Mouse (Mus musculus): Measurements from ENCODE around the gene Polr1d. TPM values are rescaled to one million over a fixed set of nuclear protein-coding genes. Genes with fewer than 3 reads are reported as not detected.

Gene Polr1d
- polyA plus RNA-seq, 1 experiment from 2014 or later = 118 TPM

- 93% methylated on average over 4 of the region's 4 CpGs for WGBS
- no peak for ATAC-seq
- peaks cover 64% of the 10 kb centered on the region for H3K27me3 ChIP-seq
- no peaks in the 10 kb centered on the region for H3K36me3 ChIP-seq (ENCODE audit: poor library complexity, severe bottlenecking)
- peaks cover under 1% of the 10 kb centered on the region; the same call in 1 of the 2 replicates for H3K9me3 ChIP-seq (replicated peaks)
- H3K4me2 ChIP-seq = no peak overlapping the region
- peaks cover 16% of the 10 kb centered on the region for H3K4me1 ChIP-seq
- no peak overlapping the region for H3K9ac ChIP-seq
- no peak overlapping the region for H3K4me3 ChIP-seq
- no peak overlapping the region for H3K27ac ChIP-seq
Observed at GRCm38 (mm10) chr5:147131912-147132311, 55.1 kb downstream of the Polr1d start.

GRCm38 (mm10) chr5:147133662-147134061, 56.8 kb downstream of the Polr1d start:
- Histone ChIP-seq H3K27ac (no peak overlapping the region), H3K4me2 (peak overlapping the region; percentile 51), H3K27me3 (peaks cover 71% of the 10 kb centered on the region), H3K4me1 (peaks cover 16% of the 10 kb centered on the region), H3K36me3 (ENCODE audit: poor library complexity, severe bottlenecking) (no peaks in the 10 kb centered on the region), H3K4me3 (peak overlapping the region; percentile 18; the same call in 1 of the 2 replicates), H3K9me3 (replicated peaks) (no peaks in the 10 kb centered on the region; the same call in 1 of the 2 replicates), H3K9ac (0 out of 2 replicates have a peak overlapping the region, but pooled peaks have one; percentile 21)
- WGBS = 5% methylated on average over 17 of the region's 17 CpGs
- no peak for ATAC-seq

GRCm38 (mm10) chr5:147134341-147135088, 57.7 kb downstream of the Polr1d start:
- Histone ChIP-seq H3K9ac (no peak overlapping the region), H3K9me3 (replicated peaks) (no peaks in the 10 kb centered on the region; the same call in 1 of the 2 replicates), H3K36me3 (ENCODE audit: poor library complexity, severe bottlenecking) (no peaks in the 10 kb centered on the region), H3K27ac (no peak overlapping the region), H3K4me3 (no peak overlapping the region), H3K27me3 (peaks cover 77% of the 10 kb centered on the region), H3K4me2 (no peak overlapping the region), H3K4me1 (peaks cover 16% of the 10 kb centered on the region)
- WGBS = 4% methylated on average over 8 of the region's 8 CpGs
- no peak for ATAC-seq

GRCm38 (mm10) chr5:147135089-147135446, 58.2 kb downstream of the Polr1d start:
- Histone ChIP-seq H3K27ac (no peak overlapping the region), H3K4me3 (no peak overlapping the region), H3K9ac (no peak overlapping the region), H3K27me3 (peaks cover 81% of the 10 kb centered on the region), H3K4me2 (no peak overlapping the region), H3K36me3 (ENCODE audit: poor library complexity, severe bottlenecking) (no peaks in the 10 kb centered on the region), H3K4me1 (peaks cover 16% of the 10 kb centered on the region), H3K9me3 (replicated peaks) (no peaks in the 10 kb centered on the region; the same call in 1 of the 2 replicates)
- no peak for ATAC-seq
- 75% methylated on average over 3 of the region's 3 CpGs for WGBS

GRCm38 (mm10) chr5:147135994-147136393, 59.1 kb downstream of the Polr1d start:
- ATAC-seq = no peak
- Histone ChIP-seq H3K4me3 (no peak overlapping the region), H3K27ac (no peak overlapping the region), H3K4me2 (no peak overlapping the region), H3K4me1 (peaks cover 16% of the 10 kb centered on the region), H3K9me3 (replicated peaks) (no peaks in the 10 kb centered on the region; the same call in 1 of the 2 replicates), H3K9ac (no peak overlapping the region), H3K36me3 (ENCODE audit: poor library complexity, severe bottlenecking) (no peaks in the 10 kb centered on the region), H3K27me3 (peaks cover 83% of the 10 kb centered on the region)
- WGBS = 28% methylated on average over 13 of the region's 13 CpGs

GRCm38 (mm10) chr5:147147340-147147739, 70.5 kb downstream of the Polr1d start:
- no peak overlapping the region for H3K9ac ChIP-seq
- no peak for ATAC-seq
- H3K27ac ChIP-seq = no peak overlapping the region

GRCm38 (mm10) chr5:147154806-147155371, 78.0 kb downstream of the Polr1d start:
- Histone ChIP-seq H3K36me3 (ENCODE audit: poor library complexity, severe bottlenecking) (no peaks in the 10 kb centered on the region), H3K27me3 (peaks cover 78% of the 10 kb centered on the region), H3K4me3 (no peak overlapping the region), H3K9me3 (replicated peaks) (no peaks in the 10 kb centered on the region; the same call in 1 of the 2 replicates), H3K4me2 (peak overlapping the region; percentile 15; the same call in 1 of the 2 replicates), H3K4me1 (peaks cover 24% of the 10 kb centered on the region), H3K27ac (no peak overlapping the region), H3K9ac (no peak overlapping the region)
- 3% methylated on average over 13 of the region's 13 CpGs for WGBS
- peak; percentile 57 for ATAC-seq

More at GRCm38 (mm10) chr5:147147340-147147739, 70.5 kb downstream of the Polr1d start:
- H3K36me3 ChIP-seq (ENCODE audit: poor library complexity, severe bottlenecking) = no peaks in the 10 kb centered on the region
- no peak overlapping the region for H3K4me3 ChIP-seq
- peaks cover 40% of the 10 kb centered on the region for H3K27me3 ChIP-seq
- H3K4me2 ChIP-seq = no peak overlapping the region
- H3K4me1 ChIP-seq = no peaks in the 10 kb centered on the region
- H3K9me3 ChIP-seq (replicated peaks) = peaks cover 7% of the 10 kb centered on the region

- peaks cover 24% of the 10 kb centered on the region for H3K4me1 ChIP-seq
- no peaks in the 10 kb centered on the region for H3K36me3 ChIP-seq (ENCODE audit: poor library complexity, severe bottlenecking)
- under 1% methylated on average over 13 of the region's 13 CpGs for WGBS
- H3K4me3 ChIP-seq = no peak overlapping the region
- peak; percentile 95 for ATAC-seq
- no peak overlapping the region for H3K27ac ChIP-seq
- no peaks in the 10 kb centered on the region; the same call in 1 of the 2 replicates for H3K9me3 ChIP-seq (replicated peaks)
- peaks cover 85% of the 10 kb centered on the region for H3K27me3 ChIP-seq
- H3K9ac ChIP-seq = no peak overlapping the region
- peak overlapping the region; percentile 15 for H3K4me2 ChIP-seq
Observed at GRCm38 (mm10) chr5:147155449-147156133, 78.7 kb downstream of the Polr1d start.

- 44% methylated on average over 3 of the region's 3 CpGs for WGBS
- Histone ChIP-seq H3K27ac (no peak overlapping the region), H3K4me2 (no peak overlapping the region), H3K27me3 (peaks cover 86% of the 10 kb centered on the region), H3K4me3 (no peak overlapping the region), H3K9ac (no peak overlapping the region), H3K9me3 (replicated peaks) (no peaks in the 10 kb centered on the region; the same call in 1 of the 2 replicates), H3K4me1 (peaks cover 24% of the 10 kb centered on the region), H3K36me3 (ENCODE audit: poor library complexity, severe bottlenecking) (no peaks in the 10 kb centered on the region)
- no peak for ATAC-seq
Observed at GRCm38 (mm10) chr5:147156376-147156775, 79.5 kb downstream of the Polr1d start.

GRCm38 (mm10) chr5:147157441-147157840, 80.6 kb downstream of the Polr1d start:
- H3K9ac ChIP-seq = no peak overlapping the region
- no peak overlapping the region for H3K4me2 ChIP-seq
- WGBS = 77% methylated on average over 7 of the region's 7 CpGs
- H3K36me3 ChIP-seq (ENCODE audit: poor library complexity, severe bottlenecking) = no peaks in the 10 kb centered on the region
- H3K4me3 ChIP-seq = no peak overlapping the region
- no peak overlapping the region for H3K27ac ChIP-seq
- ATAC-seq = no peak
- peaks cover 85% of the 10 kb centered on the region for H3K27me3 ChIP-seq
- H3K4me1 ChIP-seq = peaks cover 24% of the 10 kb centered on the region
- no peaks in the 10 kb centered on the region; the same call in 1 of the 2 replicates for H3K9me3 ChIP-seq (replicated peaks)

GRCm38 (mm10) chr5:147159320-147159719, 82.5 kb downstream of the Polr1d start:
- H3K36me3 ChIP-seq (ENCODE audit: poor library complexity, severe bottlenecking) = no peaks in the 10 kb centered on the region
- H3K4me3 ChIP-seq = no peak overlapping the region
- no peak overlapping the region for H3K4me2 ChIP-seq
- H3K27me3 ChIP-seq = peaks cover 84% of the 10 kb centered on the region
- H3K9me3 ChIP-seq (replicated peaks) = no peaks in the 10 kb centered on the region
- H3K9ac ChIP-seq = no peak overlapping the region
- H3K4me1 ChIP-seq = peaks cover 21% of the 10 kb centered on the region
- no peak for ATAC-seq
- no peak overlapping the region for H3K27ac ChIP-seq
- 93% methylated on average over 6 of the region's 6 CpGs for WGBS

GRCm38 (mm10) chr5:147159792-147160191, 82.9 kb downstream of the Polr1d start:
- no peaks in the 10 kb centered on the region for H3K9me3 ChIP-seq (replicated peaks)
- no peak overlapping the region for H3K4me2 ChIP-seq
- no peaks in the 10 kb centered on the region for H3K36me3 ChIP-seq (ENCODE audit: poor library complexity, severe bottlenecking)
- peaks cover 16% of the 10 kb centered on the region for H3K4me1 ChIP-seq
- H3K27me3 ChIP-seq = peaks cover 82% of the 10 kb centered on the region
- H3K4me3 ChIP-seq = no peak overlapping the region
- no peak overlapping the region for H3K9ac ChIP-seq
- H3K27ac ChIP-seq = no peak overlapping the region
- 87% methylated on average over 2 of the region's 2 CpGs for WGBS
- ATAC-seq = no peak

Data from forebrain, embryonic 13.5 days (tissue).